Mouse (Mus musculus): ENCODE data around the gene Hpn. TPM values are rescaled to one million over a fixed set of nuclear protein-coding genes. Genes with fewer than 3 reads are reported as not detected.

The Hpn gene
- polyA plus RNA-seq, 1 experiment from 2014 or later, result 10.8 TPM

DNA sequence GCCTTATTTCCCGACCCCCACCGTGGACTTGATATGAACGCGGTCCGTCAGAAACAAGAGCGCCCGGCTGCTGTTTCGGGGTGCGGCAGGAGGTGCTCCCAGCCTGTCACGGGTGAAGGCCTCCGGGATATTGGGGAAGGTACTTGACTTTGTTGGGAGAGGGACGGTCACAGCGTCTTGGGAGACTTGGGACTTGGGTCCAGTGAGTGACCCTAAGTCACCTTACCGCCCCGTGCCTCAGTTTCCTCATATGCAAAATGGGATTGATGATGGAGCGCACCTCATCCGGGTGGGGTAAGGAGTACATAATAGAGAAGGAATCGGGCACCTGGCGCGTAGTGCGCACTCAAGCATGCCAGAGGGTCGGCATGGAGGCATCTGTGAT lies 62.8 kb downstream of the Hpn start:
- Histone ChIP-seq H3K36me3 (ENCODE audit: insufficient read depth) (no peaks in the 10 kb centered on the region), H3K9me3 (ENCODE audit: low read depth, low read length) (no peaks in the 10 kb centered on the region), H3K4me2 (peak overlapping the region; percentile 51), H3K4me3 (ENCODE audit: low read depth, low read length) (peak overlapping the region; percentile 18; the same call in 1 of the 2 replicates), H3K27ac (ENCODE audit: low read depth) (no peak overlapping the region), H3K27me3 (ENCODE audit: insufficient read depth, low read length) (peaks cover 51% of the 10 kb centered on the region), H3K4me1 (ENCODE audit: insufficient read depth) (peaks cover 23% of the 10 kb centered on the region), H3K9ac (no peak overlapping the region)
- no peak for DNase-seq
- TF ChIP-seq CTCF (IDR thresholded peaks at IDR 0.05; ENCODE audit: low read depth), result no peak
- 5% methylated on average over 22 of the region's 22 CpGs for WGBS
- no peak for ATAC-seq (ENCODE audit: insufficient read depth)

GRCm38 (mm10) chr7:31051321-31052021 lies 63.6 kb downstream of the Hpn start, which contains the start of gene Fxyd7:
Gene Fxyd7 (minus strand): TSS chr7:31051467.
- 2% methylated on average over 26 of the region's 28 CpGs for WGBS
- ATAC-seq (ENCODE audit: insufficient read depth), result no peak
- Histone ChIP-seq H3K9me3 (ENCODE audit: low read depth, low read length) (no peaks in the 10 kb centered on the region), H3K4me3 (ENCODE audit: low read depth, low read length) (peak within 1 kb of the TSS; percentile 18), H3K4me1 (ENCODE audit: insufficient read depth) (peaks cover 23% of the 10 kb centered on the region), H3K4me2 (peak within 1 kb of the TSS; percentile 51), H3K36me3 (ENCODE audit: insufficient read depth) (no peaks in the 10 kb centered on the region), H3K27ac (ENCODE audit: low read depth) (no peak within 1 kb of the TSS), H3K9ac (no peak within 1 kb of the TSS), H3K27me3 (ENCODE audit: insufficient read depth, low read length) (peaks cover 51% of the 10 kb centered on the region)
- TF ChIP-seq CTCF (IDR thresholded peaks at IDR 0.05; ENCODE audit: low read depth), result no peak
- peak; percentile 48 for DNase-seq

GRCm38 (mm10) chr7:31050921-31051320 lies 64.2 kb downstream of the Hpn start:
- Histone ChIP-seq H3K4me2 (peak overlapping the region; percentile 51), H3K9ac (no peak overlapping the region), H3K4me3 (ENCODE audit: low read depth, low read length) (peak overlapping the region; percentile 18), H3K9me3 (ENCODE audit: low read depth, low read length) (no peaks in the 10 kb centered on the region), H3K27ac (ENCODE audit: low read depth) (no peak overlapping the region), H3K36me3 (ENCODE audit: insufficient read depth) (no peaks in the 10 kb centered on the region), H3K4me1 (ENCODE audit: insufficient read depth) (peaks cover 23% of the 10 kb centered on the region), H3K27me3 (ENCODE audit: insufficient read depth, low read length) (peaks cover 51% of the 10 kb centered on the region)
- 4% methylated on average over 9 of the region's 9 CpGs for WGBS
- DNase-seq, result no peak
- no peak for ATAC-seq (ENCODE audit: insufficient read depth)
- TF ChIP-seq CTCF (IDR thresholded peaks at IDR 0.05; ENCODE audit: low read depth), result no peak

GRCm38 (mm10) chr7:31050487-31050886 lies 64.6 kb downstream of the Hpn start:
- peak overlapping the region; percentile 1; the same call in 1 of the 2 replicates for H3K4me3 ChIP-seq (ENCODE audit: low read depth, low read length)
- no peak for TF ChIP-seq CTCF (IDR thresholded peaks at IDR 0.05; ENCODE audit: low read depth)
- peak overlapping the region; percentile 51 for H3K4me2 ChIP-seq
- no peak overlapping the region for H3K27ac ChIP-seq (ENCODE audit: low read depth)
- no peak for ATAC-seq (ENCODE audit: insufficient read depth)
- no peaks in the 10 kb centered on the region for H3K9me3 ChIP-seq (ENCODE audit: low read depth, low read length)
- H3K27me3 ChIP-seq (ENCODE audit: insufficient read depth, low read length), result peaks cover 51% of the 10 kb centered on the region
- 4% methylated on average over 6 of the region's 6 CpGs for WGBS
- H3K36me3 ChIP-seq (ENCODE audit: insufficient read depth), result no peaks in the 10 kb centered on the region
- no peak for DNase-seq
- peaks cover 23% of the 10 kb centered on the region for H3K4me1 ChIP-seq (ENCODE audit: insufficient read depth)
- H3K9ac ChIP-seq, result no peak overlapping the region

GRCm38 (mm10) chr7:31049846-31050281 lies 65.2 kb downstream of the Hpn start:
- no peak for TF ChIP-seq CTCF (IDR thresholded peaks at IDR 0.05; ENCODE audit: low read depth)
- H3K4me1 ChIP-seq (ENCODE audit: insufficient read depth), result peaks cover 23% of the 10 kb centered on the region

DNA sequence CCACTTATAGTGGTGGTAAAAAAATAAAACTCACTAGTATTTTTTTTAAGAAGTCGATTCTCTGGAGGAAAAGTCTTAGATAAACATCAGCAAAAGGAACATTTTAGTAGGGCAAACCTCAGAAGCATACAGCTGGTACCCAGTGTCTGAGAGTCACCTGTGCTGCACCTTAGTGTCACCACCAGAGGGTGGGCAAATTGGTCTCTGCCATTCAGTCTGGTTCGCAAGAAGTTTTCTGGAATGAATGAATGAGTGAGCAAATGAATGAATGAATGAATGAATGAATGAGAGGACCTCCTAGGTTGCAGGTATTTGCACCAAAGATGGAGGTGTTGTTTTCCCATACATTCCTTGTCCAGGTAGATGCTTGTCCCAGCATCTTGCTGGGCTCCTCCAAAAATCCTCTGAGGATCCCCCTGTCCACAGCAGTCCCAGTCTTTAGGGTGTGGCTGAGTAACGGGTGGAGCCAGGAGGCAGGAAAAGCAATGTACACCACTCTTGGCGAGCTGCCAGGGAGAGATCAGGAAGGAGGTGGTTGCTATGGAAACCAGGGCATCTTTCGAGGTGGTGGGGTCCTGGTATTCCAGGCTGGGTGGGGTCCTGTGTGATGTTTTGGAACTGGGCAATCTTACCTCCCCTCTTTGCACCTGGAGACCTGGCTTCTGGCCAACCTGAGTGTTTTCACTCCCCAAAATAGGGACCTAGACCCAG lies 65.8 kb downstream of the Hpn start:
- WGBS, result 17% methylated on average over 5 of the region's 5 CpGs
- Histone ChIP-seq H3K36me3 (ENCODE audit: insufficient read depth) (no peaks in the 10 kb centered on the region), H3K9me3 (ENCODE audit: low read depth, low read length) (no peaks in the 10 kb centered on the region), H3K4me3 (ENCODE audit: low read depth, low read length) (0 out of 2 replicates have a peak overlapping the region, but pooled peaks have one; percentile 1), H3K9ac (no peak overlapping the region), H3K4me2 (peak overlapping the region; percentile 51), H3K27me3 (ENCODE audit: insufficient read depth, low read length) (peaks cover 51% of the 10 kb centered on the region), H3K4me1 (ENCODE audit: insufficient read depth) (peaks cover 20% of the 10 kb centered on the region), H3K27ac (ENCODE audit: low read depth) (no peak overlapping the region)
- no peak for TF ChIP-seq CTCF (IDR thresholded peaks at IDR 0.05; ENCODE audit: low read depth)
- DNase-seq (peak; percentile 70), ATAC-seq (ENCODE audit: insufficient read depth) (no peak)

More at GRCm38 (mm10) chr7:31049846-31050281, 65.2 kb downstream of the Hpn start:
- Histone ChIP-seq H3K4me3 (ENCODE audit: low read depth, low read length) (peak overlapping the region; percentile 1; the same call in 1 of the 2 replicates), H3K27me3 (ENCODE audit: insufficient read depth, low read length) (peaks cover 51% of the 10 kb centered on the region), H3K4me2 (peak overlapping the region; percentile 51), H3K9ac (no peak overlapping the region), H3K9me3 (ENCODE audit: low read depth, low read length) (no peaks in the 10 kb centered on the region), H3K36me3 (ENCODE audit: insufficient read depth) (no peaks in the 10 kb centered on the region), H3K27ac (ENCODE audit: low read depth) (no peak overlapping the region)
- 4% methylated on average over 12 of the region's 15 CpGs for WGBS
- peak; percentile 54 for DNase-seq
- peak; percentile 28 for ATAC-seq (ENCODE audit: insufficient read depth)

Other genes starting within 250 kb of the Hpn start
- gene Cd22, start 234.9 kb downstream of the Hpn start, polyA plus RNA-seq (2014; fragmentation: Nextera tagmentation; extraction: Ambion mirVana), result 0.32 TPM in 1 of 2 replicates, not detected in the other
- gene Mag, start 200.4 kb downstream of the Hpn start, polyA plus RNA-seq (2014; fragmentation: Nextera tagmentation; extraction: Ambion mirVana), result 0.12 and 0.25 TPM in 2 replicates
- gene Hamp2, start 190.6 kb downstream of the Hpn start, polyA plus RNA-seq (2014; fragmentation: Nextera tagmentation; extraction: Ambion mirVana), result not detected in 2 replicates
- not detected in 2 replicates for gene Hamp, start 171.3 kb downstream of the Hpn start, polyA plus RNA-seq (2014; fragmentation: Nextera tagmentation; extraction: Ambion mirVana)
- 21.8 and 23.3 TPM in 2 replicates for gene Usf2, start 158.5 kb downstream of the Hpn start, polyA plus RNA-seq (2014; fragmentation: Nextera tagmentation; extraction: Ambion mirVana)
- 66.2 and 67.4 TPM in 2 replicates for gene Lsr, start 141.8 kb downstream of the Hpn start, polyA plus RNA-seq (2014; fragmentation: Nextera tagmentation; extraction: Ambion mirVana)
- gene Fam187b, start 141.5 kb downstream of the Hpn start, polyA plus RNA-seq (2014; fragmentation: Nextera tagmentation; extraction: Ambion mirVana), result 3.6 and 4.9 TPM in 2 replicates
- gene Fxyd5, start 72.8 kb downstream of the Hpn start, polyA plus RNA-seq (2014; fragmentation: Nextera tagmentation; extraction: Ambion mirVana), result 40.4 and 43.9 TPM in 2 replicates
- gene Fxyd7, start 63.8 kb downstream of the Hpn start, polyA plus RNA-seq (2014; fragmentation: Nextera tagmentation; extraction: Ambion mirVana), result 9.1 and 9.8 TPM in 2 replicates
- 51.4 and 56.6 TPM in 2 replicates for gene Fxyd1, start 58.1 kb downstream of the Hpn start, polyA plus RNA-seq (2014; fragmentation: Nextera tagmentation; extraction: Ambion mirVana)
- 0.13 and 0.38 TPM in 2 replicates for gene Lgi4, start 55.9 kb downstream of the Hpn start, polyA plus RNA-seq (2014; fragmentation: Nextera tagmentation; extraction: Ambion mirVana)
- 30.7 and 34.0 TPM in 2 replicates for gene Fxyd3, start 38.6 kb downstream of the Hpn start, polyA plus RNA-seq (2014; fragmentation: Nextera tagmentation; extraction: Ambion mirVana)
- gene Scn1b, start 11.7 kb upstream of the Hpn start, polyA plus RNA-seq (2014; fragmentation: Nextera tagmentation; extraction: Ambion mirVana), result 0.93 and 1.3 TPM in 2 replicates
- gene Gramd1a, start 40.6 kb upstream of the Hpn start, polyA plus RNA-seq (2014; fragmentation: Nextera tagmentation; extraction: Ambion mirVana), result 56.7 and 67.2 TPM in 2 replicates
- gene Scgb2b2, start 175.2 kb upstream of the Hpn start, polyA plus RNA-seq (2014; fragmentation: Nextera tagmentation; extraction: Ambion mirVana), result not detected in 2 replicates
- gene Scgb1b2, start 176.5 kb upstream of the Hpn start, polyA plus RNA-seq (2014; fragmentation: Nextera tagmentation; extraction: Ambion mirVana), result not detected in 2 replicates
- not detected in 2 replicates for gene Scgb2b3, start 246.8 kb upstream of the Hpn start, polyA plus RNA-seq (2014; fragmentation: Nextera tagmentation; extraction: Ambion mirVana)